In genomic region chr9:86282555-86282954, GRCm38 (mm10) we compare ENCODE assay signal across 30 mouse cellular contexts.
DNase-seq lines count a peak whose midpoint lies in the region; ATAC-seq and TF ChIP-seq lines count a peak whose summit lies in the region.
"Had no signal": no experiment of that assay in that cellular context is flagged by ENCODE, and none has a peak within 500 bp of the region (broad histone marks: within the 10 kb centered on the region; RNA-seq: fewer than 3 reads in every experiment).

No protein-coding gene starts in this region.

- no peak overlapping the region for H3K4me3 ChIP-seq in heart, embryonic 13.5 days
- H3K4me3 ChIP-seq in kidney, postnatal 0 days (replicated peaks; ENCODE audit: low read depth, low read length), result no peak overlapping the region
- H3K4me3 ChIP-seq in midbrain, embryonic 10.5 days, result no peak overlapping the region
- H3K4me3 ChIP-seq in midbrain, embryonic 15.5 days, result no peak overlapping the region
- H3K4me3 ChIP-seq: embryonic facial prominence, embryonic 13.5 days; forebrain, embryonic 10.5 days; forebrain, embryonic 15.5 days; layer of hippocampus, adult 2 months; left cerebral cortex, adult 2 months; limb, embryonic 12.5 days; liver, embryonic 13.5 days; midbrain, embryonic 12.5 days; neural tube, embryonic 13.5 days had no signal

- DNase-seq in heart, postnatal 10 days, result no peak
- DNase-seq in kidney, postnatal 0 days (ENCODE audit: low spot score), result peak; percentile 9
- DNase-seq in kidney, postnatal 10 days, result no peak
- peak; percentile 12 for DNase-seq in midbrain, embryonic 10.5 days (ENCODE audit: low spot score)
- DNase-seq: adrenal gland, postnatal 25 days; cerebellum, adult 18-20 months; cerebellum, postnatal 10 days; gastrocnemius, postnatal 25 days; heart, adult 18-20 months; kidney, adult 2 months; kidney, postnatal 25 days; liver, embryonic 13.5 days; right cerebral cortex, postnatal 4 days; thymus, adult 2 months; thymus, postnatal 36 days had no signal

- H3K27ac ChIP-seq in heart, embryonic 13.5 days (replicated peaks), result 0 out of 2 replicates have a peak overlapping the region, but pooled peaks have one; percentile 13
- no peak overlapping the region for H3K27ac ChIP-seq in kidney, postnatal 0 days
- H3K27ac ChIP-seq in midbrain, embryonic 10.5 days (replicated peaks), result no peak overlapping the region
- no peak overlapping the region for H3K27ac ChIP-seq in midbrain, embryonic 15.5 days
- H3K27ac ChIP-seq: embryonic facial prominence, embryonic 13.5 days; forebrain, embryonic 10.5 days; forebrain, embryonic 15.5 days; layer of hippocampus, adult 2 months; left cerebral cortex, adult 2 months; limb, embryonic 12.5 days; liver, embryonic 13.5 days; macrophage; midbrain, embryonic 12.5 days; neural tube, embryonic 13.5 days had no signal

- no peak for TF ChIP-seq CTCF in kidney, postnatal 0 days (IDR thresholded peaks at IDR 0.05; ENCODE audit: low read depth)

- H3K9ac ChIP-seq in heart, embryonic 13.5 days, result no peak overlapping the region
- H3K9ac ChIP-seq in kidney, postnatal 0 days (ENCODE audit: low read depth, low read length), result no peak overlapping the region
- H3K9ac ChIP-seq in midbrain, embryonic 15.5 days, result no peak overlapping the region
- H3K9ac ChIP-seq: embryonic facial prominence, embryonic 13.5 days; forebrain, embryonic 15.5 days; limb, embryonic 12.5 days; liver, embryonic 13.5 days; midbrain, embryonic 12.5 days; neural tube, embryonic 13.5 days had no signal

- 53% methylated on average over 5 of the region's 5 CpGs for WGBS in heart, embryonic 13.5 days
- WGBS in kidney, postnatal 0 days, result 43% methylated on average over 5 of the region's 5 CpGs
- 80% methylated on average over 5 of the region's 5 CpGs for WGBS in midbrain, embryonic 10.5 days
- 80% methylated on average over 5 of the region's 5 CpGs for WGBS in midbrain, embryonic 15.5 days

- H3K9me3 ChIP-seq in heart, embryonic 13.5 days, result peaks cover 15% of the 10 kb centered on the region
- H3K9me3 ChIP-seq in kidney, postnatal 0 days (replicated peaks; ENCODE audit: low read length), result no peaks in the 10 kb centered on the region; the same call in 1 of the 2 replicates
- peaks cover 17% of the 10 kb centered on the region for H3K9me3 ChIP-seq in midbrain, embryonic 10.5 days (replicated peaks)
- no peaks in the 10 kb centered on the region for H3K9me3 ChIP-seq in midbrain, embryonic 15.5 days
- H3K9me3 ChIP-seq: neural tube, embryonic 13.5 days had no signal

- no peak for ATAC-seq in heart, embryonic 13.5 days (ENCODE audit: extremely low read depth, insufficient number of reproducible peaks, low FRiP score, low TSS enrichment)
- ATAC-seq in kidney, postnatal 0 days (replicated peaks; ENCODE audit: low FRiP score, low read depth), result no peak
- ATAC-seq in midbrain, embryonic 15.5 days (replicated peaks), result no peak
- ATAC-seq in megakaryocyte progenitor cell, adult 5-6 weeks (replicated peaks; ENCODE audit: poor library complexity), result no peak
- ATAC-seq: CD4-positive, CD25-positive, alpha-beta regulatory T cell, adult 4 months; forebrain, embryonic 15.5 days; hindbrain, embryonic 16.5 days; lung, postnatal 0 days had no signal

- H3K4me2 ChIP-seq in heart, embryonic 13.5 days, result no peak overlapping the region
- H3K4me2 ChIP-seq in kidney, postnatal 0 days (ENCODE audit: low read length), result no peak overlapping the region
- H3K4me2 ChIP-seq in midbrain, embryonic 15.5 days, result no peak overlapping the region
- H3K4me2 ChIP-seq: embryonic facial prominence, embryonic 13.5 days; forebrain, embryonic 15.5 days; limb, embryonic 12.5 days; liver, embryonic 13.5 days; midbrain, embryonic 12.5 days; neural tube, embryonic 13.5 days had no signal

- H3K36me3 ChIP-seq in heart, embryonic 13.5 days, result no peaks in the 10 kb centered on the region
- no peaks in the 10 kb centered on the region for H3K36me3 ChIP-seq in kidney, postnatal 0 days (ENCODE audit: insufficient read depth, low read length)
- no peaks in the 10 kb centered on the region for H3K36me3 ChIP-seq in midbrain, embryonic 10.5 days
- no peaks in the 10 kb centered on the region for H3K36me3 ChIP-seq in midbrain, embryonic 15.5 days (replicated peaks)
- H3K36me3 ChIP-seq: embryonic facial prominence, embryonic 13.5 days; forebrain, embryonic 10.5 days; forebrain, embryonic 15.5 days; limb, embryonic 12.5 days; liver, embryonic 13.5 days; midbrain, embryonic 12.5 days; neural tube, embryonic 13.5 days had no signal

- H3K27me3 ChIP-seq in heart, embryonic 13.5 days (replicated peaks), result no peaks in the 10 kb centered on the region
- H3K27me3 ChIP-seq in kidney, postnatal 0 days (ENCODE audit: insufficient read depth, low read length), result no peaks in the 10 kb centered on the region
- H3K27me3 ChIP-seq in midbrain, embryonic 10.5 days (ENCODE audit: low read depth, poor library complexity, severe bottlenecking), result no peaks in the 10 kb centered on the region
- H3K27me3 ChIP-seq in midbrain, embryonic 15.5 days (replicated peaks), result no peaks in the 10 kb centered on the region
- H3K27me3 ChIP-seq: embryonic facial prominence, embryonic 13.5 days; forebrain, embryonic 15.5 days; limb, embryonic 12.5 days; liver, embryonic 13.5 days; midbrain, embryonic 12.5 days; neural tube, embryonic 13.5 days had no signal

- intact Hi-C loops in heart, postnatal 10 days (cut with DNase I), result loop anchor here (2.0 kb wide), 1 partner anchor 22 kb away; no protein-coding TSS in a partner anchor

- H3K4me1 ChIP-seq in heart, embryonic 13.5 days, result peaks cover 30% of the 10 kb centered on the region
- H3K4me1 ChIP-seq in kidney, postnatal 0 days (replicated peaks; ENCODE audit: insufficient read depth, low read length), result no peaks in the 10 kb centered on the region
- peaks cover 20% of the 10 kb centered on the region for H3K4me1 ChIP-seq in midbrain, embryonic 10.5 days
- H3K4me1 ChIP-seq in midbrain, embryonic 15.5 days, result 0 out of 2 replicates have a peak, but pooled peaks cover 5% of the 10 kb centered on the region
- H3K4me1 ChIP-seq: embryonic facial prominence, embryonic 13.5 days; limb, embryonic 12.5 days; liver, embryonic 13.5 days had no signal

Comparison
In these comparisons a context has a peak if more than half of its experiments do, and no peak if none do; other contexts are left out.
1. DNase-seq: peak in kidney, postnatal 0 days (single experiment) and midbrain, embryonic 10.5 days (single experiment); none in heart, postnatal 10 days (0 of 2) and kidney, postnatal 10 days (single experiment).